Mouse (Mus musculus) megakaryocyte-erythroid progenitor cell, adult 5 weeks (primary cell): ENCODE results near the gene Slc35a5. TPM values are rescaled to one million over a fixed set of nuclear protein-coding genes. Genes with fewer than 3 reads are reported as not detected.

Experiments
- polyA plus RNA-seq: library from polyadenylated mRNA; stranded (reverse); fragments of >175 nt; gene quantifications from 2 replicates; pipeline ENCODE4 v1.2.3, GENCODE M21; 2012

Slc35a5 gene
- polyA plus RNA-seq = 0.27 and 0.30 TPM in 2 replicates

GRCm38 (mm10) chr16:45158522-45159388 lies at the start of gene Slc35a5, which contains the start of gene Atg3:
Gene Slc35a5 (minus strand): TSS chr16:45158706.
Gene Atg3 (plus strand): TSS chr16:45158785.

GRCm38 (mm10) chr16:45093137-45093731 lies 65.3 kb downstream of the Slc35a5 start, which contains the start of gene Ccdc80:
Gene Ccdc80 (plus strand): TSS chr16:45093402.

Other genes with a start within 250 kb of the Slc35a5 start
- 0.13 and 0.15 TPM in 2 replicates for gene Cd200r3, start 215.0 kb downstream of the Slc35a5 start, polyA plus RNA-seq
- gene Ccdc80, start 65.3 kb downstream of the Slc35a5 start, polyA plus RNA-seq = 0.18 and 0.20 TPM in 2 replicates
- 23.8 and 25.3 TPM in 2 replicates for gene Atg3, start 79 bp upstream of the Slc35a5 start, polyA plus RNA-seq
- 0.14 TPM in 1 of 2 replicates, not detected in the other for gene Btla, start 65.6 kb upstream of the Slc35a5 start, polyA plus RNA-seq